In the genomic region with DNA sequence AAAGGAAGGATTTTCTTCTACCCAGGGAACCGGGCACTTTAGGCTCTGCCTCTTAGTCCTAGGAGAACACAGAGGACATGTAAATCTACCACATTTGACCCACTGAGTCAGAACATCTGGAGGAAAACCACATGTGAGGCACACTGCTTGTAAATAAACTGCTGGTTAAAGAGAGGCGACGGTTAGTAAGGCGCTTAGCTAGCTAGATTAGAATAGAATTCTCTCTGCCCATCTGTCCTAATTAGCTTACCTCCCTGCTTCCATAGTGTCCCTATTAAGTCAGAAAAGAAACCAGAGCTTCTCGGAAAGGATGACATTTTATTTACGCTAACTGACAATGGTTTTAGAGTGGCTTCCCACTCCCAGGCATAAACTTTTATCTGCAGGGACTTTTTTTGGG, we compare ENCODE assay signal across 17 mouse cellular contexts. TPM values are rescaled to one million over a fixed set of nuclear protein-coding genes. Genes with fewer than 3 reads are reported as not detected.
A peak's percentile ranks its signal among the peaks of the same experiment; 100 is the strongest.
DNase-seq lines count a peak whose midpoint lies in the region; ATAC-seq lines count a peak whose summit lies in the region.
"Had no signal": no experiment of that assay in that cellular context is flagged by ENCODE, and none has a peak within 500 bp of the region (broad histone marks: within the 10 kb centered on the region; RNA-seq: fewer than 3 reads in every experiment).

A gene (plus strand): TSS at position 263 of the 400 bp plus-strand sequence.

- DNase-seq in retina, adult 2 months (ENCODE audit: low read depth, low spot score), result peak; percentile 64
- peak; percentile 15 for DNase-seq in retina, embryonic 14.5 days (ENCODE audit: low spot score)
- DNase-seq in retina, postnatal 7 days (ENCODE audit: low read depth, low spot score), result peak; percentile 46
- DNase-seq in gastrocnemius, postnatal 4 days (ENCODE audit: low spot score in 2 of 2), result no peak
- DNase-seq: adrenal gland, adult 2 months; adrenal gland, postnatal 10 days; adrenal gland, postnatal 25 days; cerebellum, adult 11-12 months; cerebellum, adult 2 months; cerebellum, adult 9-10 months; cerebellum, postnatal 10 days; cerebellum, postnatal 25 days; forebrain, postnatal 0 days had no signal

- no peak for ATAC-seq in granulocyte monocyte progenitor cell, adult 5-6 weeks (replicated peaks; ENCODE audit: poor library complexity, severe bottlenecking)
- ATAC-seq: forebrain, embryonic 13.5 days; forebrain, embryonic 15.5 days; forebrain, postnatal 0 days had no signal

RNA-seq across cellular contexts. Expression of the gene that starts here (rescaled TPM):
- 1 to 10 TPM in 1 of 2 experiments, under 1 TPM in 1; 0.83 to 1.1 TPM for total RNA-seq in gastrocnemius, postnatal 4 days (2021)
- total RNA-seq in granulocyte monocyte progenitor cell, adult 5-6 weeks (2014; fragmentation: Nextera tagmentation), result 0.15 and 0.32 TPM in 2 replicates
- total RNA-seq in granulocyte monocyte progenitor cell, adult 5-6 weeks (2017), result 0.09 TPM in 1 of 2 replicates, not detected in the other
- total RNA-seq: ES-E14 had no signal

Comparison
In these comparisons a context has a peak if more than half of its experiments do, and no peak if none do; other contexts are left out.
1. DNase-seq: peak in retina, adult 2 months (single experiment), retina, embryonic 14.5 days (single experiment) and retina, postnatal 7 days (single experiment); none in gastrocnemius, postnatal 4 days (0 of 2).